Mouse (Mus musculus) C2C12 (cell line): ENCODE results near the gene 1110008L16Rik. TPM values are rescaled to one million over a fixed set of nuclear protein-coding genes. Genes with fewer than 3 reads are reported as not detected.
A peak's percentile ranks its signal among the peaks of the same experiment; 100 is the strongest.

Experiments used
- H3K27me3 ChIP-seq: one replicate; pipeline ENCODE4 v1.6.1; 2011; ENCODE audit not compliant: control insufficient read depth, insufficient read depth, insufficient read length
- H3K36me3 ChIP-seq: one replicate; pipeline ENCODE4 v1.6.1; 2011; ENCODE audit not compliant: control insufficient read depth, insufficient read depth
- H3K4me3 ChIP-seq: one replicate; pipeline ENCODE4 v1.5.1; 2011; ENCODE audit warnings: mild to moderate bottlenecking, control low read depth; ENCODE audit not compliant: poor library complexity, insufficient read depth, severe bottlenecking
- H3K79me2 ChIP-seq: one replicate; pipeline ENCODE4 v1.6.1; 2011; ENCODE audit not compliant: control insufficient read depth, insufficient read depth
- H3K79me3 ChIP-seq: one replicate; pipeline ENCODE4 v1.6.1; 2011; ENCODE audit warnings: low read depth, control low read depth
- H3ac ChIP-seq: one replicate; pipeline ENCODE3; 2011; ENCODE audit warnings: low read depth; ENCODE audit not compliant: control insufficient read depth, insufficient read length
- CEBPB ChIP-seq: IDR thresholded peaks from one replicate; pipeline ENCODE4 v1.6.1; 2011; ENCODE audit warnings: low read depth, mild to moderate bottlenecking, control low read depth, moderate library complexity
- CTCF ChIP-seq: IDR thresholded peaks from one replicate; pipeline ENCODE4 v1.5.1; 2011; ENCODE audit not compliant: control insufficient read depth, insufficient read depth, insufficient read length
- FOSL1 ChIP-seq: IDR thresholded peaks from one replicate; pipeline ENCODE4 v1.8.0; 2011; ENCODE audit warnings: mild to moderate bottlenecking, low read length; ENCODE audit not compliant: poor library complexity, insufficient read depth, severe bottlenecking
- MAX ChIP-seq: IDR thresholded peaks from one replicate; pipeline ENCODE4 v1.6.1; 2011; ENCODE audit warnings: mild to moderate bottlenecking, control low read depth
- MYOD1 ChIP-seq: IDR thresholded peaks from one replicate; pipeline ENCODE4 v1.6.1; 2011; ENCODE audit warnings: low read depth; ENCODE audit not compliant: control insufficient read depth, insufficient read length
- MYOG ChIP-seq: IDR thresholded peaks from one replicate; pipeline ENCODE4 v1.6.1; 2011; ENCODE audit not compliant: control insufficient read depth, insufficient read length; ENCODE audit errors: extremely low read depth
- USF1 ChIP-seq: IDR thresholded peaks from one replicate; pipeline ENCODE4 v1.6.1; 2011; ENCODE audit warnings: low read depth, mild to moderate bottlenecking, control low read depth, moderate library complexity
- polyA plus RNA-seq: library from polyadenylated mRNA; unstranded; fragments of >200 nt; fragmentation: generic; extraction: Trizol; gene quantifications from one replicate; pipeline ENCODE4 v1.2.1, GENCODE M21; 2012; ENCODE audit warnings: missing spikeins

Gene 1110008L16Rik
- polyA plus RNA-seq, 1 experiment: 7.6 TPM

DNA sequence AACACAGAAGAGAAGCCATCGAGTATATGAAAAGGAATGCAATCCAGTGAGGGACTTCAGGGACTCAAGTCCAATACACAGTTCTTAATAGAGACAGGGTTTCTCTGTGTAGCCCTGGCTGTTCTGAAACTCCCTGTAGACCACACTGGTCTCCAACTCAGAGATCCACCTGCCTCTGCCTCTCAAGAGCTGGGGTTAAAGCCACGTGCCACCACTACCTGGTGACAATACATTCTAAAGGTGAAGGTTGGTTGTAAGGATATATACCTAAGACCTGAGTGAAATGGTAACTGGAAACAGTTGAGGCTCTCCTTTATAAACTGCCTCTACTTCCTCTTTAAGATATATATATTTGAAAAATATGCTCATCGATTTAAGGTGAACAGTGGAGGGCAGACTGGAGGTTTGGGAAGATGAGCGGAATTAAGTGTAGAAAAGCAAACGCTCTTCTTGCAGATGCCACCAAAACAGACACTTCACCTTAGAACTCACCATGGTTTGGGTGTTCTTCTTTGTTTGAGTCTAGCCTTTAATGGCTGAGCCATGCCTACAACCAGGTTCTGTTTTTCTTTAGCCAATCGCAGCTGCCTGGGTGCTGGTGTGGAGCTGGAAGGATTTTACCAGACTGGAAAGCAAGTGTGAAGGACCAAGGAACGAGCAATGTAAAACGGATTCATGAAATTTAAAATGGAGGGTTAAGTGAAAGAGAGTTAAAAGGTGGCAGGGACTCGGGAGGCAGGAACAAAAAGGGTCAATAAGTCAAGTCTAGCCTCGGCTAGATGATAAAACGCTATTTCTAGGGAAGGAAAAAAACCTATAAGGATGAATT lies 2.3 kb downstream of the 1110008L16Rik start:
- H3K4me3 ChIP-seq: peak overlapping the region; percentile 46
- H3K79me2 ChIP-seq: peaks cover 39% of the 10 kb centered on the region
- H3K36me3 ChIP-seq: peaks cover 32% of the 10 kb centered on the region
- peaks cover 15% of the 10 kb centered on the region for H3K79me3 ChIP-seq
- TF ChIP-seq USF1: no peak
- no peak for TF ChIP-seq CEBPB
- TF ChIP-seq MAX: no peak
- no peak for TF ChIP-seq MYOG
- TF ChIP-seq CTCF: no peak
- H3ac ChIP-seq: peak overlapping the region; percentile 13
- H3K27me3 ChIP-seq: no peaks in the 10 kb centered on the region

DNA sequence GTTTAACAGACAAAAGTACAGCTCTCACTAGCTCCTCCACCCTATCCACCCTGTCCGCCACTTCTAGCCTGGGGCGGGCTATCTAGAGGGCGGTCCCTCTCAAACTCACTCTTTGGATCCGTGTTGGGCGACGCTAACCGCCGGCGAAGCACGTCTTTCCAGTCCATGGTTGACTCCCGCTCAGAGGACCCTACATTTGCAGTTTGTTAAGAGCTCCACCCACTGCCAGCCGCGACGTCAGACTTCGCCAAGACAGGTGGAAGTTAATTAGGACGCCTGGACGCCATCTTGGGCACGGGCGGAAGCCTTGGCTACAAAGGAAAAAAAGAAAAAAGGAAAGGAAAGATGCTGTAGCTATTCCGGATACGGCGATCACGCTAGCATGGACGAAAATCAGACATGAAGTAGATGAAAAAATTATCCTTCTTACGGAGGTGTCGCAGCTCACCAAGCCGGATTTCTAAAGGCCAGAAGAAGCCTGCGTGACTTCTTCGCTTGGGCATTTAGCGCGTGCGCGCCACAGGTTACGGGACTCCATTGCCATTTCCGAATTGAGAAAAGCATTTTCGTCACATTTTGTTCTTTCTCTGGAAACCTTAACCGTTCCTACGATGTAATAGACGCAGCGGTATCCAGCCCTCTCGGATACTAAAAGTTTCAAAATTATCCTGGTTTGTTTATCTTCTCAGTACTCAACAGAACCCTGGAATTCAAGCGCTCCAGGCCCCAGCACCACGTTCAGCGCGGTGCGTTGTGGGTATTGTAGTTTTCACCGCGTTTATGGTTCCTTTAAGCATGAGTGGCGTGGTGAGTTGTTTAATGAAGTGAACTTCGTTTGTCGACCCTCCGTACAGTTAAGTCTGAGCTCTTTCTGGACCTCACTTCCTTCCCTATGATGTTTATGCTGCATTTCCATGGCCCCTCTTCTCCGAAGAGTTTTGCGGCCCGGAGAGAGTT lies 3.4 kb downstream of the 1110008L16Rik start, which contains the start of gene Ppp2r3c:
Gene Ppp2r3c, minus strand, starts transcription at position 514 of the 957 bp plus-strand sequence.
- Histone ChIP-seq H3K4me3 (peak within 1 kb of the TSS; percentile 46), H3ac (peak within 1 kb of the TSS; percentile 73), H3K79me2 (peaks cover 39% of the 10 kb centered on the region), H3K79me3 (peaks cover 15% of the 10 kb centered on the region), H3K36me3 (peaks cover 24% of the 10 kb centered on the region), H3K27me3 (no peaks in the 10 kb centered on the region)
- TF ChIP-seq CTCF (no peak), CEBPB (no peak), FOSL1 (no peak), MAX (peak; percentile 52), USF1 (no peak), MYOD1 (peak; percentile 27)

DNA sequence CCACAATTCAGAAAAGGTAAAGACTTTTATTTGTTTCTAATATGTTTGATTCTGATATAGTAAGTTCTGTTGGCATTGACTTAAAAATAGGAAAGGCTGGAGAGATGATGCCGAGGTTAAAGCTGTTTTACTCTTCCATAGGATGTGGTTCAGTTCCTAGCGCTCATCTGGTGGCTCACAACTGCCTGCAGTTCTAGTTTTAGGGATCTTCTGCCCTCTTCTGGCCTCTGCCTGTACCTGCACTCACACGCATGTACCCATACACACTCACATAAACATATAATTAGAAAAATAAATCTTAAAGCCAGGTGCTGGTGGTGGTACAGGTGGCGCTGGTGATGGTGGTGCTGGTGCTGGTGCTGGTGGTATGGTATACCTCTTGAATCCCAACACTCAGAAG lies 7.0 kb downstream of the 1110008L16Rik start:
- TF ChIP-seq USF1 (no peak), CEBPB (no peak), CTCF (no peak), MAX (no peak), MYOG (no peak), MYOD1 (no peak), FOSL1 (no peak)

DNA sequence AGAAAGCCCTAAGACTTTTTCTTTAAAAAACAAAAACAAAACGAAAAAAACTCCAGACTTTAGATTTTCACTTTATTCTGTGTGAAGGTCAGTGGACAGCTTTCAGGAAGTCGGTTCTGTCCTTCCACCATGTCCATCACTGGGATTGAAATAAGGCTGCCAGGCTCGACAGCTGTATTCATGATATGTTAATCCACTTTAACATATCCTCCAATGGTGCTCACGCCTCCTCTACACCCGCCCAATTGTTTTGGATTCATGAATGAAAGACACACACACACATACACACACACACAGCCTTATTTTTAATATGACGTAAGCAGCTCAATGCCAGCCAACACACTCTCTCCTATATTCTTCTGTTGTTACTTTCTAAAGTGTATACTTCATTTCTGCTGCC lies 8.2 kb downstream of the 1110008L16Rik start:
- H3ac ChIP-seq: no peak overlapping the region
- no peak overlapping the region for H3K4me3 ChIP-seq
- peaks cover 4% of the 10 kb centered on the region for H3K79me3 ChIP-seq
- peaks cover 10% of the 10 kb centered on the region for H3K79me2 ChIP-seq
- H3K36me3 ChIP-seq: peaks cover 20% of the 10 kb centered on the region
- no peaks in the 10 kb centered on the region for H3K27me3 ChIP-seq
- TF ChIP-seq FOSL1: no peak
- no peak for TF ChIP-seq USF1
- no peak for TF ChIP-seq CEBPB
- TF ChIP-seq MAX: no peak
- TF ChIP-seq CTCF: no peak
- TF ChIP-seq MYOD1: no peak
- TF ChIP-seq MYOG: no peak

More for the DNA sequence above, 7.0 kb downstream of the 1110008L16Rik start:
- Histone ChIP-seq H3K4me3 (no peak overlapping the region), H3K79me2 (peaks cover 19% of the 10 kb centered on the region), H3ac (no peak overlapping the region), H3K27me3 (no peaks in the 10 kb centered on the region), H3K36me3 (peaks cover 20% of the 10 kb centered on the region), H3K79me3 (peaks cover 10% of the 10 kb centered on the region)

DNA sequence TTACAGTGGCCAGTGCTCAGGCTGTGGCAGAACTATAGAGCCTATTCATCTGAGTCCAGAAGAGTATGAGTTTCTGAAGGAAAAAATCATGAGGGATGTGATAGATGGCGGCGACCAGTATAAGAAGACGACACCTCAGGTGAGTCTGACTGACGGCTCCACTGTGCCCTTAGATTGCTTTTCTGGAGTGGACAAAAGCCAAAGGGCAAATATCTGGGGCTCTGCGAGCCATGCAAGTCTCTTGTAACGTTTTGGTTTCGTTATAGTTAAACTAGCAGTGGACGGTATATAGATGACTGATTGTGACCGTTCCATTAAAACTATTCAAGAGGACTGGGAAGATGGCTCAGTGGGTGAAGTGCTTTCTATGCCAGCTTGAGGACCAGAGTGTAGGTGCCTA lies 9.4 kb downstream of the 1110008L16Rik start:
- Histone ChIP-seq H3K79me2 (peaks cover 3% of the 10 kb centered on the region), H3K36me3 (peaks cover 20% of the 10 kb centered on the region), H3K4me3 (no peak overlapping the region), H3K27me3 (no peaks in the 10 kb centered on the region), H3K79me3 (peaks cover 4% of the 10 kb centered on the region), H3ac (no peak overlapping the region)
- no peak for TF ChIP-seq CEBPB
- no peak for TF ChIP-seq MYOG
- no peak for TF ChIP-seq MAX
- no peak for TF ChIP-seq CTCF
